Mouse (Mus musculus) large intestine, adult 2 months (tissue): ENCODE results near the gene Gm13103. TPM values are rescaled to one million over a fixed set of nuclear protein-coding genes. Genes with fewer than 3 reads are reported as not detected.
"Not testable (repeated sequence)": the region's sequence is repeated elsewhere in the genome, so short reads cannot be mapped to it uniquely, and the experiment has no call there.

ENCODE experiments used
- DNase-seq: peaks from one replicate; pipeline ENCODE4 v3.0.0-alpha.2; 2012; ENCODE audit warnings: low read depth, low spot score
- WGBS: fragments of 180-500 bp; shearing (Covaris S2); methylation state at CpG from one replicate; pipeline ENCODE4 v1.1.7; 2018; 5-methylcytosine and 5-hydroxymethylcytosine counted together
- polyA plus RNA-seq: library from polyadenylated mRNA; depleted of rRNA; stranded (reverse); fragments of >200 nt; gene quantifications from 2 replicates; pipeline ENCODE4 v1.2.3, GENCODE M21; 2012; rRNA removed

The Gm13103 gene
- polyA plus RNA-seq: not detected in 2 replicates

DNA sequence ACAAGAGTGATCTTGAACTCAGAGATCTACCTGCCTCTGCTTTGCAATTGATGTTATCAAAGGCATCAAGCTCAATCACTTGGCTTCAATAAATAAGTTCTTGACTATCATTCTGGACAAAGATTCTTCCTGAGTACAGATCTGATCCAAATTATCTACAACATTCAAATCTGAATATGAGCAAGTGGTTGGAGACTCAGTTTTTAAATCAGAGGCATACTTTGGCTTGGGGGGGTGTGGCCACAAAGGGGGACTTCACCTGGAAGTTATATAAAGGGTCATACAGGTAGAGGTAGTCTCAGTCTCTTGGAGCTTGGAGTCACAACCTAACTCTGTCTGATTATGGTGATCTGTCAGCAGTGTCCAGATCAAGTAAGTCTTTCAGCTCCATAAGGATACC lies at the start of gene Gm13103:
Gene Gm13103 (plus strand): TSS at position 301 of the 400 bp plus-strand sequence.
- DNase-seq: not testable (repeated sequence)

DNA sequence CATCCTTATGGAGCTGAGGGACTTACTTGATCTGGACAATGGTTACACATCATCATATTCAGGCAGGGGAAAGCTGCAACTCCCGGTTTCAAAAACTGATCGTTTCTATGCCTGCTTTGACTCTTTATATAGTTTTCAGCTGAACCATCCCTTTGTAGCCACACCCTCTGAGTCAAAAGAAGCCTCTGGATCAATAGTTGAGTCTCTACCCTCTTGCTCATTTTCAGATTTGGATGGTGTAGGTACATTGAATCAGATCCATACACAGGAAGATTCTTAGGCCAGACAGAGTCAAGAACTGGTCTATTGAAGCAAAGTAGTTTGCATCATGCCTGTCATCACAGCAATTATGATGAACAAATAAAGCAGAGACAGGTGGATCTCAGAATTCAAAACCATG lies 30.3 kb upstream of the Gm13103 start, which contains the start of gene Gm13084:
Gene Gm13084 (minus strand): TSS at position 101 of the 400 bp plus-strand sequence.
- whole genome bisulfite sequencing: 66% methylated on average over 2 of the region's 2 CpGs
- DNase-seq: no peak

DNA sequence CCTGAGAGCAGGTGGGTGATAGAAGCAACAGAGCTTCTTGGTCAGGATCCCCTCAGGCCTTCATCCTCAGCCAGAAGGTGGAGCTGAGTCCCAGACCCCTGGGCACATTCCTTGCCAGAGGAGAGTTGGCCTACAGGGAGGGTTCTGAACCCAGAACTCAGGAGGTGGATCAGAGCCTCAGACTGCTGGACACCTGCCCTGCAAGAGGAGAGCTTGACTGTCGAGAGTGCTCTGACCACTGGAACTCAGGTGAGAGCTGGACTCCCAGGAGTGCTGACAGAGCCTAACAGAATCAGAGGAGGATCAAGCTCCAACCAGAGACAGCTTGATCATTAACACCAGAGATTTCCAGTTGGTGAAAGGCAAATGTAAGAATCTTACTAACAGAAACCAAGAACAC lies 36.1 kb downstream of the Gm13103 start:
- WGBS: 69% methylated on average over 1 of the region's 1 CpGs
- not testable (repeated sequence) for DNase-seq

DNA sequence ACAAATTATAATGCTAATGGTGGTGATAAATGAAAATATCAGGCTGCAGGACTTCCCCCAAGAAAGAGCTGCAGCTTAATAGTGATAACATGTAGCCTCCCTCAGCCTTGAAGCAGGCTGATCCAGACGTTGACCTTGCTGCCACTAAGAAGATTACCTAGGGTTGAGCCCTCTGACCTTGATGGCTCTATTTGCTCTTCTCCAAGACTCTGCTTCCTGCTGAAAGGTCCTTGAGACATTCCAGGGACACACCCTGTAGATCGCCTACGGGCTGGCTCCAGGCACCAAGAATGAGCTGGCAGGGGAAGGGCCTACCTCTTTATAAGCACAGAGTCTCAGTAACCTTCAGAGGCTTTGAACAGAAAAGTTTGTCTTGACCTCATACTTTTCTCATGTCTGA lies 48.1 kb downstream of the Gm13103 start:
- DNase-seq: not testable (repeated sequence)
- 68% methylated on average over 3 of the region's 3 CpGs for WGBS

DNA sequence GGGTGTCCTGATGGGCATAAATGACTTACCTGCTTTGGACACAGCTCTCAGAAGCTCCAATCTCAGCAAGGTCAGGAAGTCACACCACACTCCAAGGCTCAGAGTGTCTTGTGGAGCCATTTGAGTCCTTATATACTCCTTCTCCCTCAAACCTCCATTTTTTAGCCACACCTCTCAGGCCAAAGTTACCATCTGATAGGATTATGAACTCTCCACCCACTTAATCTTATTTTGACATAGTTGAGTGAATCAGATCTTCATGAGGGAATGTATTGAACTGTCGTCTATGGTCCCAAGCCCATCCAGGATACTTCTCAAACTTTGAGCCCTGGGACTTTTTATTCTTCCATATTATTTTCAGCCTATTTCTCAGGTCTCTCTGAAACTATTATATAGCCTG lies 54.0 kb downstream of the Gm13103 start, which contains the start of gene Pramef6:
Gene Pramef6 (minus strand): TSS at position 101 of the 400 bp plus-strand sequence.
- 92% methylated on average over 1 of the region's 1 CpGs for WGBS
- not testable (repeated sequence) for DNase-seq

Other genes with a start within 250 kb of the Gm13103 start
- gene Gm13083, start 231.5 kb upstream of the Gm13103 start, polyA plus RNA-seq: not detected in 2 replicates
- gene Gm13088, start 189.3 kb upstream of the Gm13103 start, polyA plus RNA-seq: not detected in 2 replicates
- gene Gm13089, start 143.8 kb upstream of the Gm13103 start, polyA plus RNA-seq: not detected in 2 replicates
- not detected in 2 replicates for gene Gm13078, start 127.0 kb upstream of the Gm13103 start, polyA plus RNA-seq
- not detected in 2 replicates for gene Gm13023, start 57.1 kb upstream of the Gm13103 start, polyA plus RNA-seq
- gene Gm13084, start 30.4 kb upstream of the Gm13103 start, polyA plus RNA-seq: not detected in 2 replicates
- not detected in 2 replicates for gene Pramef6, start 53.9 kb downstream of the Gm13103 start, polyA plus RNA-seq
- not detected in 2 replicates for gene Pramef25, start 104.5 kb downstream of the Gm13103 start, polyA plus RNA-seq
- not detected in 2 replicates for gene Gm13101, start 120.5 kb downstream of the Gm13103 start, polyA plus RNA-seq
- gene Pramef17, start 147.9 kb downstream of the Gm13103 start, polyA plus RNA-seq: not detected in 2 replicates
- not detected in 2 replicates for gene Pramel4, start 212.6 kb downstream of the Gm13103 start, polyA plus RNA-seq